Mouse (Mus musculus): ENCODE data around the gene Btbd35f9.
"Not testable (repeated sequence)": the region's sequence is repeated elsewhere in the genome, so short reads cannot be mapped to it uniquely, and the experiment has no call there.

The Btbd35f9 gene

GRCm38 (mm10) chrX:34161399-34161798, at the start of gene Btbd35f9:
Gene Btbd35f9 (minus strand): TSS chrX:34161499.
- not testable (repeated sequence) for DNase-seq (ENCODE audit: low spot score in 2 of 2)

All from spleen, postnatal 14 days (tissue).